Mouse (Mus musculus): ENCODE results near the gene Gadd45gip1.
"Not testable (repeated sequence)": the region's sequence is repeated elsewhere in the genome, so short reads cannot be mapped to it uniquely, and the experiment has no call there.

Gadd45gip1 gene

DNA sequence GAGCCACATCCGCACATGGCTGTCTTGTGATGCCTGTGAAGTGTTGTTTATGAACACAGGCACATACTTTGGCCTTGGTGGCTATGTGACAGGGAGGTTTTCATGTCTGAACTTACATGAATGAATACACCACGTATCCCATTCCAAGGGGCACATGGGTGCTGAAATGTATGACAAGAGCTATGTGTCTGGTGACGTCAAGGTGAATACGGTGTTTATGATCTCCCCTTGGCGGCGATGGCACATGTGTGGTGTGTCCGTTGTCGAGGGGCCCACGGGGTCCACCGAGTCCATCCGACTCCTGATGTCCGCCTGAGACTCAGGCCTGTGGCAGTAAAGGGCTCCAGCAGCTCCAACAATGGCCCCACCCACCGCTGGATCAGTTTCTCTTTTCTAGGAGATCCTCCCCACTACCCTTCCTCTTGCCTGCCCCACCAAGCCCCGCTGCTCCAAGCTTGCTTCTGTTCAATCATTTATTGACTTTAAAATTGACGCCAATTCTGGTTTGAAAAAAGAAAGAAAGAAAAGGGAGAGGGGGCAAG is 34.0 kb upstream of the Gadd45gip1 start:
- no peak for DNase-seq (ENCODE audit: low spot score)

GRCm38 (mm10) chr8:84797971-84798370 is 33.4 kb upstream of the Gadd45gip1 start:
- no peak for DNase-seq (ENCODE audit: low spot score)

- no peak for DNase-seq (ENCODE audit: low spot score)
Observed at GRCm38 (mm10) chr8:84798446-84799135, 32.7 kb upstream of the Gadd45gip1 start.

- peak; percentile 73 for DNase-seq (ENCODE audit: low spot score)
Observed at GRCm38 (mm10) chr8:84799136-84799931, 32.0 kb upstream of the Gadd45gip1 start.

DNA sequence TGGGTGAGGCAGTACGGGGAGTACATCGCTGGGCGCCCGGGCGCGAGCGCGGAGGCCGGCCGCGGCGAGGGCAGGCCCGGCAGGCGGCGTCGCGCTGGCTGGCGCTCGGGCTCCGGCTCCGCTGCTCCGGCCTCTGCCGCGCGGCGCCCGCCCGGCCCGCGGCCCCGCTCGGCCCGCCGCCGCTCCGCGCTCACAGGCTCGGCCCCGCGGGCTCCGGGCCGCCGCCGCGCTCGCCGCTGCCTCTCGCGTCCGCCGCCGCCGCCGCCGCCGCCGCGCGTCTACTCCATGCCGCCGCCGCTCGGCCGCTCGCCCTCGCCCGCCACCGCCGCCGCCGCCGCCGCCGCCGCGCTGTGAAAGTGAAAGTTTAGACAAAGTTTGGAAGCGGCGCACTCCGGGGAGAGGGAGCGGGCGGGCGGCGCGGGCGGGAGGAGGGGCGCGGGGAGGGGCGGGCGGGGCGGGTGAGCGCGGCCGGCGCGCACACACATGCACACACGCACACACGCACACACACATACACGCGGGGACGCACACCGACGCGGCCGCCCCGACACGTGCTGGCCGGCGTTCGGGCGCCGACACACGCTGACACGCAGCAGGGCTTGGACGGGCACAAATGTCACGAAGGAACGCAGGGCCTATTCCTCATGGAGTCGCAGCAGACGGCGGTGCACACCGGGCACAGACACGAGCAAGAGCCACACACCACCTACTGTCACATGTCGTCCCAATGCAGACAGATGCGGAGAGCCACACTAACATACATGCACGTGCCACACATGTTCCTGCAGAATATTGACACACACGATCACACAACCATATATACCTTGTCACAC is 31.1 kb upstream of the Gadd45gip1 start, which contains the start of gene Nfix:
Nfix (minus strand) TSS at position 346 of the 833 bp plus-strand sequence.
- peak; percentile 78 for DNase-seq (ENCODE audit: low spot score)

DNA sequence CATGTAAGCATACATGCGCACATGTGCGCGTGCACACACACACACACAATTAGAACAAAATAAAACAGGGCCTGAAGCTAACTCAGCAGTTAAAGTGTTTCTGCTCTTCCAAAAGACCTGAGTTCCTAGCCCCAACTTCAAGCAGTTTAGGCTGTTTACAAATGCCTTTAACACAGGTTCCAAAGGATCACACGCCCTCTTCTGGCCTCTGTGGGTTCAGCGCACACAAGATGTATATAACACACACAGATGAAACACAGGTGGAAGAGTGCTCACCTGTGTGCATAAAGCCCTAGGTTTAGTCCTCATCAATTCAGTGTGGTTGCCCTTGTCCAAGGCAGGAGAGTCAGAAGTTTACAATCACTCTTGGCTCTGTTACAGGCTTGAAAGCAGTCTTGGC is 25.3 kb upstream of the Gadd45gip1 start:
- no peak for DNase-seq (ENCODE audit: low spot score)

DNA sequence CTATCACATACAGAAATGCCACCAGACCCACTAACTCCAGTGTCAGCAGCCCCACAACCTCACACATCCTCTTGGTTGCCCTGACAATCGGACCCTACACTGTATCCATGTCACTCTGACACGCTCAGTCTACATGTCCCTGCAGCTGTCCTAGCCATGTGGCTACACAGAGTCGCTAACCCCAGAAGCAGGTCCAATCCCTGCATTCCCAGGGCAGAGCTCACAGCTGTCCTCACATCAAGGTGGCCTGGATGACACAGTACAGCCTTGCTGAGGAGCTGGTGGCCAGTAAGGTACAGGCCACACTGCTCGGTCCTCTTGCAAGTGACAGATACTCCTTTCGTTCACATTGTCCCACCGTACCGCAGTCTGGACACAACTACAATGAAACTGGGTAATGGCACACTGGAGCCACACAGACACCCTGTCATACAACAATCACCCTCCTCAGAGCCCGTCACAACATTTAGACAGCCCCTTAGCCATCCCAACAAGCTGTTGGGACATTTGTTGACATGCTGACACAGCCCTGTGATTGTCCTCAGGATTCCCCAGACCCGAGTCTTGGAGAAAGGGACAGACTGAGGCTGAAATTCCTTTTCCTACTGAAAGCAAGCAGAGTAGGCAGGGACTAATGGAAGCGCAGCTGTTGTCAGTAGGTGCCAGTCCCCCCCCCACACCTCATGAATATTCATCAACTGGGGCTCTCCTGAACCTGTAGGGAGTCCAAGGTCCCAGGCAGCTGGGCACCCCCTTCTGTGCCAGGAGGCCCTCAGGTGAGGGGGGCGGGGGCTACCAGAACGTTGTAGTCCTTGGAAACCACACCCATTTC is 22.0 kb upstream of the Gadd45gip1 start:
- no peak for DNase-seq (ENCODE audit: low spot score)

DNA sequence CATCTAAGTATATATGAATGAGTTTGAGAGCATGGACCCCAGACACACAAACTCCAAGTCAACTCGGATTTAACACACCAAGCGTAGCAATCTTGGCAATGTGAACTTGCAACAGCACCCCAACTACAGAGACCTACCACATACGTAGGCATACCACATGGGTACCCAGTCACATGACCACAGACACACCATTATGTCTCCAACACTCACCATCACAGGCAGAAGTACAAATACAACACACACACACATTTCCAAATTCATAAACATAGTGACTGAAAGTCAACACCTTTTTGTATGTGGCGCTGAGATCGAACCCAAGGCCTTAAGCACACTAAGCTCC is 21.4 kb upstream of the Gadd45gip1 start:
- no peak for DNase-seq (ENCODE audit: low spot score)

DNA sequence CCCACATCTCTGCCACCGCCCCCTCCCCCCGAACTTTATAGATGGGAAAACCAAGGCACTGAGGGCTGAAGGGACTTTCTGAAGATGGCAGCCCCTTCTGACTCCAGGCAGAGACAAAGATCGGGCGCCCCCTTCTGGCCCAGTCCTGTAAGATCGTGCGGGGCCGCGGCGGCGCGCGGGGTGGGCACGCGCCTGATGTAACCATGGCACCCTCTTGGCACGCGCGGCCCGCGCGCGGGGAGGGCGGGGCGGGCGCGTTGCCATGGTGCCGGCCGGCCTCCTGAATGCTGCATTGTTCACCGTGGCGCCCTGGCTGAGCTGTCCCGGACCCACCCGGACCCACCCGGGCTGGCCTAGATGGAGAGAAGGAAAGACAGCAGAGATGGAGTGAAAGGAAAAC is 20.4 kb upstream of the Gadd45gip1 start:
- DNase-seq (ENCODE audit: low spot score), result peak; percentile 96

DNA sequence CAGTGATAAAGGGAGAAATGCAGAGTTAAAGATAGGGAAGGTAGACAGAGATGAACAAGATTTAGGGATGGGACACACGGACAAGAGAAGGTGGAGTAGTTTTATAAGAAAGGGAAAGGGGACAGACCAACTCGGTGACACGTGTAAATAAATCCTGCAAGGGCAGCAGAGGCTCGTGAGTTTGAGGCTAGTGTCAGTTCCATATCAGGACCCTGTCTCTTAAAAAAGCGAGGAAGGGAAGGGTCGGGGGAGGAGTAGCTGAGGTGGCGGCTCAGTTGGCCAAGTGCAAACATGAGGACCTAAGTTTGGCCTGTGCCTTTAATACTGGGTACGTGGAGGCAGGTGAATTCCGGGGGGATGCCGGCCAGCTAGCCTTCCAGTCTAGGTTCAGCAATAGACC is 20.0 kb upstream of the Gadd45gip1 start:
- DNase-seq (ENCODE audit: low spot score), result no peak

DNA sequence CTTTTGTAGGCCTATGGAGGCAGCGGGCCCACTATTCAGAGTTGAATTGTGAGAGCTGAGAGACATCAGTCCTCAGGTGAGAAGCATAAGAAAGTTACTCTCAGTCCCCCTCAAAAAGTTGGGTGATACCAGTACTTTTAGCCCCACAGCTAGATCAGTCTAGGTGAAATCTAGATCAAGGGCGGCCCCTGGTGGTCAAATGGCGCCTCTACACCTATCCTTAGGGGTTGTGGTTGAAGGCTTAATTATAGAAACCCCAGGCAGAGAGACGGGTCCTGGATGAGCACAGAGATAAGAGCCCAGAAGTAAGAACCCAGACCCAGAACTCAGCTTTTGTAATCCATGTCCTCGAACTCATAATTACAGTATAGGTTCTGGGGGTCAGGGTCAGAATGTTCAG is 18.3 kb upstream of the Gadd45gip1 start:
- peak; percentile 75 for DNase-seq (ENCODE audit: low spot score)

DNA sequence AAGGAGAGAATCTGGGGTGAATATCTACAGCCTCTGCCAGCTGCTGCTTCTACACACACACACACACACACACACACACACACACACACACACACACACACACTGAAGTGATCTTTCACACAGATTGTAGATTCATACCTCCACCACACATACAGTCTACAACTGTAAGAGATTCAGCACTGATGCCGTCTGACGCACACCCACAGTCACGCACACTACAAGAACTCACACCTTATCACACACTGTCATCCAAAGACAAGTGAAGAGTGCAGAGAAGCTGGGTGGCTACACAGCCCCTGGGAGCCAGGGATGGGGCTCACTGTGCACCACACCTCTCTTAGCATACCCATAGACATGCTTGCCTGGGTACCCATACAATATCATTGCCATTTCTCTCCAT is 17.5 kb upstream of the Gadd45gip1 start:
- no peak for DNase-seq (ENCODE audit: low spot score)

GRCm38 (mm10) chr8:84814240-84814554 is 17.1 kb upstream of the Gadd45gip1 start:
- DNase-seq (ENCODE audit: low spot score), result no peak

DNA sequence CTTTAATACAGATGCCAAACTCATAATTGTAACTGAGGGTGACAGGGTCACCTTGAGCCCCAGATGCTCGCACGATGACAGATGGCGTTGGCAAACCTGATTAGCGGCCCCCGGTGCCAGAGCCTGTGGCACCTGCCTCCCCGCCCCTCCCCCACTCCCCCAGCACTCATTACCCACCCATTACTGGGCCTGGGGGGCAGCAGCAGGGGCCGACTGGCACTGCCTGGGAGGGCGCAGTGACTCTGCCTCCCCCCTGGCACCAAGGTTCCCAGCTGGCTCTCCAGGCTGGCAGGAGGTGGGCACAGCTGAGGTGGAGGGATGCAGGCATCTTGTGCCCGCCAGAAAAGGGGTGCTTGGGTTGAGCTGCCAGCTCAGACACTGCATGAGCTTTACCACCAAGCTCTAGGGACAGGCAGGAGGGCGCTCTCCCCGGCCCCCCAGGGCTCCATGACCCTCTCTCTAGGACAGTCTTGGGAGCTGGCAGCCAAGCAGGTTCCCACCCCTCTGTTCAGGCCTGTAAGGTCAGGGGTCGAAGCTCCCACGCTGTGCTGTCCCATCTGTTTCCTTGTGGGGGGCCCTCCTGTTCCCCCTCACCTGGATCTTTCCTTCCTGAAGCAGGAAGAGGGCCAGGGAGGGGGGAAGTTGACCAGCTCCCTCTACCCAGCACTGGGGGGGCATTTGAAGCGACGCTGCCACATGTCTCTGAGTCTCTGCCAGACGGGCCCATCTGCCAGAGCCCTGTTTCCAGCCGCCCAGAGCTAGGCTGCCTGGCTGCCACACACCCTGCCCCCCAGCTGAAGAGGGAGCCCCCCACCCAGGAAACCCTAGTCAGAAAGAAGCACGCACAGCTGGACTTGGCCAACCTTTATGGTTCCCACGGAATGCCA is 16.5 kb upstream of the Gadd45gip1 start:
- DNase-seq (ENCODE audit: low spot score), result no peak

DNA sequence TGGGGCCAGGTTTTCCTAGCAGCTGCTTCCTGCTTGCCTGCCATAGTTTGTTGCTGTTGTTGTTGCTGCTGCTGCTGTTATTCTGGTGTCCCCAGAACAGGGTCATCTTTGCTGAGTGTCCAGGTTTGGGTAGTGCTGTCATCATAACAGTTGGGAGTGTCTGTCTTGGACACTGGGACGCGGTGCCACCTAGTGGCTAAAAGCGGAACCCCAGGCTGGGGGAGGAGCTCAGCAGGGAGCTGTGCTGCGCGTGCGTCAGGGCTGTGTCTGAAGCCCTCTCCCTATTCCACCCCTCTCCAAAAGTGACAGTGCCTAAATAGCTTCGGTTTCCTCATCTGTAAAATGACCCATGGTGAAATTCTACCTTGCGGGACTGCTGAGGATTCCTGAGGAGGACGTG is 15.8 kb upstream of the Gadd45gip1 start:
- DNase-seq (ENCODE audit: low spot score), result peak; percentile 92

- DNase-seq (ENCODE audit: low spot score), result no peak
Observed at GRCm38 (mm10) chr8:84816117-84816516, 15.2 kb upstream of the Gadd45gip1 start.

DNA sequence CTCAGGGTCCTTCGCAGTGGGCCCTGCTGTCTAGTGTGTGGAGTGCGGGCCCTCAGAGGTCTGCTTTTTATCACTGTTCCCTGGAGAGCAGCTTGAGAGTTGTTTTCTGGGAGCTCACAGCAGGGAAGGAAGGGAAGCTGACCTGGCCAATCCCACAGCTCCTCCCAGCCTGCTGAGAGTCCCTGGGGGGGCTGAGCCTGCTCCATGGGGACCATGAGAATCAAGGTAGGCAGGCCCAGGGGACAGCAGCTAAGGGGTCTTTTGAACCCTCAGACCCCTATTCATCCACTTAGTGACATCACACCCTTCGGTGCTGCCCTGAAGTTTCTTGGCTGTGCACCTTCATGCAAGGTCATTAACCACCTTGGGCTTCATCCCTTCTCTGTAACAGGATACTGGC is 8.6 kb upstream of the Gadd45gip1 start, which contains the start of gene Dand5:
Dand5 (minus strand) TSS at position 101 of the 400 bp plus-strand sequence.
- no peak for DNase-seq (ENCODE audit: low spot score)

DNA sequence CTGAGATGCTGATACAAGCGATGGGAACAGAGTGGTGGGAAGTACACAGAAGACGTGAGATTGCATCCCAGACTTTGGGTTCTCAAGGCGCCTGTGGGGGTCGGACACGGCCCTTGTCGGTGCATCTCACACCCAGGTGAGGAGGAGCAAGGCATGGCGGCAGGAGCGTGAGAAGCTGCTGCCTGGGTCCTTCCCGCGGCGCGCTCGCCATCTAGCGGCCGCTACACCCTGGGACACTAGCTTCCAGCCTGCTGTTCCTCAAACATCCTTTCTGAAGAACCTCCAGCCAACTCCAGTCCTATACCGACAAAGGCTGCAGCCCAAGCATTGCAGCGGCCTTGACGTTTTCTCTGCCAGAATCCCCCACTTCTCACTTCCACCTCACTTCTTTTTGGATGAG is 7.7 kb upstream of the Gadd45gip1 start:
- peak; percentile 67 for DNase-seq (ENCODE audit: low spot score)

DNA sequence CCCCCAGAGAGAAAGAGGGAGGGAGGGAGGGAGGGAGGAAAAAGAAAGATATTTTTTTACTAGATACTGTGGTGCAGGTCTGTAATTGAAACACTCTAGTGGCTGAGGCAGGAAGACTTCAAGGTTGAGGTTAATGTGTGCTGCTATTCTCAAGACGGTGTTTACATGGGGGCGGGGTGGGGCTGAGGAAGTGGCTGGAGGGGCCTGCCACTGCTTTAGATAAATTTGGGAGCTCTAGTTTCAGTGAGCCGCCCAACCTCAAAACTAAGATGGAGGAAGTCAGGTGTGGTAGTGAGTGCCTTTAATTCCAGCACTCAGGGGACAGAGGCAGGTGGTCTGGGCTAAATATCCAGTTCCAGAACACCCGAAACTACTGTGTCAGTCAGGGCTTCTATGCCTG is 5.7 kb upstream of the Gadd45gip1 start:
- DNase-seq (ENCODE audit: low spot score), result no peak

GRCm38 (mm10) chr8:84826518-84826917 is 4.8 kb upstream of the Gadd45gip1 start:
- DNase-seq (ENCODE audit: low spot score), result not testable (repeated sequence)
